Mouse (Mus musculus) cerebellum, adult 9-11 months (tissue): Measurements from ENCODE around the gene Fgfr2.

ENCODE experiments used
- DNase-seq: peaks from one replicate; pipeline ENCODE4 v3.0.0; 2022

Fgfr2 gene

DNA sequence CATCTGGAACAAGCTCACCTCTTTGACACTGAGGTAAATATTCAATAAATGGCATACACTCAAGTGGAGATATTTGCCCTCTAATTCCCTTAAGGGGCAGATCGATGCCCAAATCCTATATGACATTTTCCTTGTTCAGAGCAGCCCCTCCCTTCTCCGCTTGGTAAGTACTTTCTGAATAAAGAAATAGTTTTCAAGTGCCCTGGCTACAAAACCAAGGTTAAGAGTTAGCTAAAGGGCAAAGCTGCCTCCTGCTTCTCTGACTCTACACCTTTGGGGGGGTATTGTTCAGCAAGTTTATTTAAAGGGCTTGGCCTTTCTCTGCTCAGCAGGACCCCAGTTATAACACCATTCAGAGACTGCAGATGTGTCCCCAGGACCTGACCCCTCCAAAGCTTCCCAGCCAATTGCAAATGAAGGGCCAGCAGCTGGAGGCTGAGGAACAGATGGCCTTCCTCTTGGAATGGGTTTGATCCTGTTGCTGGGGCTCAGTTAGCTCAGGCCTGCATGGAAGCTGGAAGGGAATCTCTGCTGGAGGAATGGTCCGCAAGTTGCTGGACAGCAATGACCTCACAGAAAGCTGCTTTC lies 2871.1 kb downstream of the Fgfr2 start:
- no peak for DNase-seq

DNA sequence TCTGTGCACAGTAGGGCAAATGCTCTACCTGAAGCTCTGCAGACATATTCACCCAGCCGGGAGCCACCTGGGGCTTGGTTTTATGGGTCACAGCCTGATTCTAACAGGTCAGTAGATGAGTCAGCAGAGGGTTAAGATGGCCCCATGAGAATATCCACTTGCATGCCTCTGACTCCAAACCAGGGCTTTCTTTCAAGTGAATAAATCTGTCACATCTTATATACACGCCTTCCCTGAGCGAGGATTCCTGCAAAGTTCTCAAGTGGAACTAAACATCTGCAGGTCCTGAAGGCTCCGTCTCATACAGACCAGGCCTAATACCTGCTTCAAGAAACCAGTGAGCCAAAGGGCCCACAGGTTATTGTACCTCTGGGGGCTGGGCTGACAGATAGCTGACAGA lies 2872.2 kb downstream of the Fgfr2 start:
- no peak for DNase-seq

DNA sequence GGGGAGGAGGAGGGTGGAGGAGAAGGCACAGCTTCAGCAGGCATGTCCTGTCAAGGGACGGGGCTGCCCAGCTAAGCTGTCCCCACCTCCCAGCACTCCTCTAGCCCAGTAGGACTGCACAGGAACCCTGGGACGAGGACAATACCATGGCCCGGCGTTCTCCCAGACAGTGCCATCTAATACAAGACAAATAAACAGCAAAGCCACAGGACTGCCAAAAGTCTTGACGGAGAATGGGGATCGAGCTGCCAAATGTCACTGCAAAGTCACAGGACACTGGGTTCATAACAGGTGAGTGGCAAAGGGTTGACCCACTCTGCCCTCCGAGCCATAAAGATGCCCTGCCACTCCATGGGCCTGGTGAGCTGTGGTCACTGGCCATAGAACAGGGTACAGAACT lies 2874.7 kb downstream of the Fgfr2 start:
- DNase-seq = no peak

DNA sequence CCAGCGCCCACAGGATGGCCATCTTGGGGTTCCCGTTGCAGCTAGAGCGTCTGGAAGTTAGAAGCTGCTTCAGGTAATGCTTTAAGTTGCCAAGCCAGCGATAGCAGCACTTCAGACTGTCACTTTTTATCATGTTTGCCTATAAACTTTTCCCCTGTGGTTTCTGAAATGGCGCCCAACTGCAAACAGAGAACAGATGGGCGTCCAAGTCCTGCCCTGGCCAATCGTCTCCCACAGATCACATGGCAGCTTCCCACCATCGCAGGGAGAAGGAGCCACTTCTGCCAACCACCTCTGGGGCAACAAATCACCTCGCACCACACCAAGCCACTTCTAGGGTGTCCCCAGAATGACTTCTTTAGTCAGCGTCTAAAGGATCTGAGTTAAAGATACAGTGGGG lies 2875.3 kb downstream of the Fgfr2 start:
- DNase-seq = no peak

DNA sequence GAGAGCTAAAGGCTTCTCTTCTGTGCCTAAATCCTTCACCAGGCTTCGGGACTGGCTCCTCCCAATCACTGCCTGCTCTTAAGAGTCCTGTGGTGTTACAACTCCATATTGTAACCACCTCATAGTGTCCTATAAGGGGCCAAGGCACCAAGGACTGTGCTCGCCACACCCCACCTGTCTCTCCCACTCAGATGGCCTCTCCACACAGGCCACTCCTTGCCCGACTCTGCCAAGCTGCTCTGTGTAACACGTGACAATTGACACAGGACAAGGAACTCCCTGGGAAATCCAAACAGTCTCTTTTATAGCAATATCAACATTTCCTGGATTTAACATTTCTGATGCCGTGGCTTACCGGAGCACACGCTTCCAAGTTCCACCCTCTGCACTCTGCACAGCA lies 2876.7 kb downstream of the Fgfr2 start:
- DNase-seq = no peak

DNA sequence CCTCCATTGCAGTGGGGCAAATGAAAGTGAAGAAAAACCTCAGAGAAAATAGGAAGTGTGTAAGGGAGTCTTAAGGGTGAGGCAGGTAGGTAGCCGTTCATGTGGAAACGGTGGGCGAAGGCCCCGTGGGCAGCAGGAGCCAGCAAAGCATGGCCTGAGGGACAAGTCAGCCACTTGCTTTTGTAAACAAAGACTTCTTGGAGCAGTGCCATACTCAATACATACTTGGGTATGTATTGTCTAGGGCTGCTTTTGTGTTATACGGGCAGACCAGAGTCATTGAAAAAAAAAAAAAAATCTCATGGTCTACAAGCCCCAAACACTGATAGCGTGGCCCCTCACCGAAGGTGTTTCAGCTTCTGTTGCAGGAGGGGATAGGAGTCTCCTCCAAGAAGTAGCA lies 2878.6 kb downstream of the Fgfr2 start:
- DNase-seq = no peak

DNA sequence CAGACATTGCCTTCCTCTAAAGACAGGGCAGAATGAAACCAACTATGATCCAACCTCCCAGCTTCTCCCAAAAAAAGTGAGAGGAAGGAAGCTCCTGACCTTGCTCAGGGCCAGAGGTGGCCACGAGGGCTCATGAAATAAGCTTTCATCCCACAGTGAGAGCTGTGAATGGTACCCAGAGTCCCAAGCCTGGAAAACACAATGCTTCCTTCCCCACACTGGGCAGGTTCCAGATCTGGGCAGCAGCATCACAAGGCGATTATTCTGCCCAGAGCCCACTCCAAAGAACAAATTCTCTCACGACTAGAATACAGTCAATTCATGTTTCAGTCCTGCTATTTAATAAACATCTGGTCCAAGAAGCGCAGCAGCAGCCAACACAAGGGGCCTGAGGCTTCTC lies 2879.3 kb downstream of the Fgfr2 start:
- peak; percentile 28 for DNase-seq

DNA sequence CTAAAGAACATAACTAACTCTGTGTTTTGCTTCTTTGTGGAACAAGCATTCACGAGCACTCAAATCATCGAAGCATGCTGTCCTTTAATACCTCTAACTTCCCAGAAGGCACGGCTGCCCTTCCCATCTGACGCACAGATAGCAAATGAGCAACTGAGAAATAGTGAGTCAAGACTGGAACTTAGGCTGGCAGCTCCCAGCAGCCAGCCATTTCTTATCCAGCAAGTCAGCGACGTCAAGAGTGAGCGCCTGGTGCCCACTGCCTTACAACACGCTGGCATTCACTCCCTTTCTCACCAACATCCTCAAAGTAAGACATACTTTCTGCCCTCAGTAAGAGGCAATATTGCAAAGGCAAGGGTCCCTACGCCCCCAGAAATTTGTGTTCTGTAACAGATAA lies 2883.0 kb downstream of the Fgfr2 start:
- no peak for DNase-seq

DNA sequence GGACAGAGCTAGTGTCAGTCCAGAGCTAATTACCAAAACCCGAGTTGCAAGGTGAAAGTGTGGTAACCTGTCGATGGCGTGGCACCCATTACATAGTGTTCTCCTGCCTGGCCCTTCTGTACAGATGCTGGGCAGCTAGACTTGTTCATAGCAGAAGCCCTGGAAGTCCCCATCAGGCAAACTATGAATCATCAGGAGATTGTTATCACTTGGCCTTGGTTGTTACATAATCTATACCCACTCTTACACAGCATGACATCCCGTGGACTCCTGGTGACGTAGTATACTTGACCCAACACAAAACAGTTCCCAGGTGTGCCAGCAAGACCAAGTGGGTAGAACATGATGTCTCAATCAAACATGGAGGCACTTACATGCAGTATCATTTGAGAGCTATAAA lies 2885.9 kb downstream of the Fgfr2 start:
- no peak for DNase-seq

DNA sequence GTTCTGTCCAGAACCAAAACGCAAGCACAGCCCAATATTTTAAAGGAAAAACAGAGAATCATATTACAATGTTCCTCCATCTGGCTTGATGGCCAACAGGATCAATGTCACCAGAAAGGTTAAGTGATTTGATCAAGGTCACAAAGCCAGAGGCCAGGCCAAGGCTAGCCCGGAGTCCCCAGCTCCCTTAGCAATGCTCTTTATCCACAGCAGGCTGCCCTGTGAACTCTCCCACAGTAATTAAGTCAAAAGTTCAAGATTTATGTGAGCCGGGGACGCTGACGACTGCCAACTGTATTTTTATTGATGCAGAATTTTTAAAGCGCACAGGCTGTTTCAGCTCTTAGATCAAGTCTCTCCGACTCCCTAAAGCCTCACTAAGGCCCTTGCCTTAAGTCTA lies 2889.4 kb downstream of the Fgfr2 start:
- DNase-seq = no peak

DNA sequence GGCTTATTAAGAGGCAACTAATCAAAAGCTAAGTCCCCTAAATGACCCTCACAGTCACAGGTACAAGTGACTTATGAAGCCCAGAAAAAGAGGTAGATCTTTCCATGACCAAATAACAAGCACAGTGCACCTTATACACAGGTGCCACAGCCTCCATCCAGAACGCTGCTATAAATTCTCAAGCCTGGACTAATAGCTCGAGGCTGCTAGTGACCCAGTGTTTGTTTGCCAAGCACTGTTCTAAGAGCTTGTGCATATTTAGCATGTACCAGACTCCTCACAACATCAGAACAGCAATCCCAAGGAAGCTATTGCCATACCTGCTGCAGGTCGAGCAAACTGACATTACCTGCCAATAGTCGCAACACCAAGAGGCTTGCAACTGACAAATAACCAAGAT lies 2893.1 kb downstream of the Fgfr2 start:
- no peak for DNase-seq

DNA sequence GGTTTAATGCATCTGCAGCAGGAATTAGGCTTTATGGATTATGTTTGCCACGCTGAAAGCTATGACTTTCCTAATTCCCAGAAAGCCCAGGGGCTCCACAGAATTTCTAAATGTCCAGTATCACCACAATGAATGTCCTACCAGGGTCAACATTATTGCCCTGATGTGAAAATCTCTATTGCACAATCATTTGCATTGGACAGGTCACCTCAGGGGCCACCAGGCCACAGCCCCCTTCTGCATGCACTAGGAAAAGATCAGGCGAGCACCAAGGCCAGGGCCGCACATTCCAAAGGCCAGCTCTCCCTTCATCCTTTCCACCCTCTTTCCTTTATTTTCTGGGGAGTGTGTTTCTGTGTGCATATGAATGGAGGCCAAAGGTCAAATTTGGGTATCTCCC lies 2897.9 kb downstream of the Fgfr2 start:
- DNase-seq = no peak

DNA sequence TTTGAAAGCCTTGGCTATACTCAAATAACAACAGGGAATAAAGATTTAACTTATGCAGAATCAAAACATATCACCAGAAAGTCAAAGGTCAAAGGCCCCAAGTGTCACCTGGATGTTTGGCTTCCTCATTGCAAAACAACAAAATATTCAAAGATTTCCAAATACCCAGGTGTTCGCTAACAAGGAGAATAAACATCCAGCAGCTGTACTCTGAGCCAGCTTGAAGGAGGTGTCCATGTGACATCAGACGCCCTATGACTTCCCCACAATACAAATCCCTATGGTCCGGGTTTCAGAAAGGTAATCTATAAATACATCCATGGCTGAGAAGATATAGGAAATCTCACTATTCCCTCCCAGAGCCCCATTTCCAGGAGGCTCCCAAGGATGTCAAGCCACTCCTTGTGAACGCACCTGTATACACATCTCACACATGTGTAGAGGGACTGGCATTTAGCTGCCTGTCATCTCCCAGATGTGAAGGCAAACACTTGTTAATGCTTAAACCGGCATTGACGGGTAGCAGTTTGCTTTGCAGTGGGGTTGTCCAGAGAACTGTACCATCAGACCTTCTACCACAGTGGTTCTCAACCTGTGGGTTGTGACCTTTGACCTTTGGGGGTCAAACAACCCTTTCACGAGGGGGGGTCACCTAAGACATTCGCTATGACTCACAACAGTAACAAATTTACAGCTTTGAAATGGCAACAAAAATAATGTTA lies 2900.4 kb downstream of the Fgfr2 start:
- DNase-seq = no peak

DNA sequence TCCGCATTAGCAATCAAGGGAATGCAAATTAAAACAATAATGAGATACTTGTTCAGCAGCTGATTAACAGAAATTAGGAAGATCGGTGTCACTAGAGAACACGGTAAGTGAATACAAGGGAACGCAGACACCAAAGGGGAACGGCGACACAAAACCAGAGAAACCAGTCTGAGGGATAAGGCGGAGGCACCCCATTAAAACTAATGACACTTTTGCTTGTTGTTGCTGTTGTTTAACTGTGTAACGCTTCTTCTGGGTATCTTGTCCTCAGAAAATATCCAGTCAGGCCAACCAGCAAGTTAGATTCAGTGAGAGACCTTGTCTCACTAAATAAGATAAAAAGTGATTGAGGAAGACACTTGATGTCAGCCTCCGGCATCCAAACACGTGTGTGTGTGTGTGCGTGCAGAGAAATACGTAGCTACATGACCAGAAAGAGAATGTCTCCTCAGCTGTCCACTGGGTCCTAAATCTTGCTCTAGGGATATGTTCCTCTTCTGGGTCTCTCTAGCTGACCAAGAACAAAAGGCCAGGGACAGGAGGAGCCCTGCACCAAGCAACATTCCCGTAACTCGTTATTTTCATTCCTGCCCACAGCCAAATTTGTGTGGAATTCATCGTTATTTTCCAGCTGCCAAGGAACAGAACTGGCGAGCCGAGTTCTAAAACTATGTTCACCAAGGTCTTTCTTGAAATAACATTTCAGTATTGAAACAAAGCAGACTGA lies 2901.3 kb downstream of the Fgfr2 start:
- DNase-seq = no peak

DNA sequence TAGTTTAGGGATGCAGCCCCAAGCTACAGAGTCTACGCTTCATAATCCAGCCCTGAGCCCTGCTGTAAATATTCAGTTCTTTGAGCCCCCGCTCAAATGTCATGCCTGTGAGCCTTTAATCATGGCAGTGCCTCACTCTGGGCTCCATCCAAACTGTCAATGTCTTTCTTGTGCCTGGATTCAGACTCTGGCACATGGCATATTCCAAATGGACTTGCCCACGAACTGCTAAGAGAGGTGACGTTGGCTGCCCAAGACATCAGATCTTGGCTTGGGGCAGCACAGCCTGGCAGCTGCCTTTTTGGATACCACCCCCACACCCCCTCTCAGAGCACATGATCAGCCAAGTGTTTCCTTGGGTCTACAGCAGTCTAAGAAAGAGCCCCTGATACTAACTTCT lies 2902.5 kb downstream of the Fgfr2 start:
- DNase-seq = no peak

DNA sequence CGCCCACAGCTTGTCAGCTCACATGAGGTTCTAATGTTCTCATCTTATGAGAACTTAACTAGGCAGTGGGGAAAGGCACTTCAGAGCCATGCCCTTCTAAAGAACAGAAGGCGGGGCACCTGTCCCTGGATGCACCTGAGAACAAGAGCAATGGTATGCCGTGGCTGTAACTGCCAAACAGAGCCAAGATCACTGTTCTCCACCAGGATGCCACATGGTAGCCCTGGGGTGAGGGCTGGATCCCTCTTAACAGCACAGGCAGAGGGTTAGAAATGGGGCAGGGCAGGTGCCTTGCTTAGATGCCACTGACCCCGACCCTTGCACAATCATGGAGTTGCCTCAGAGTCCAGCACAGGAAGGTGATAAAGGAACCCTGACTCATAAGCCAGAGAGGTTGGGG lies 2903.3 kb downstream of the Fgfr2 start:
- no peak for DNase-seq

DNA sequence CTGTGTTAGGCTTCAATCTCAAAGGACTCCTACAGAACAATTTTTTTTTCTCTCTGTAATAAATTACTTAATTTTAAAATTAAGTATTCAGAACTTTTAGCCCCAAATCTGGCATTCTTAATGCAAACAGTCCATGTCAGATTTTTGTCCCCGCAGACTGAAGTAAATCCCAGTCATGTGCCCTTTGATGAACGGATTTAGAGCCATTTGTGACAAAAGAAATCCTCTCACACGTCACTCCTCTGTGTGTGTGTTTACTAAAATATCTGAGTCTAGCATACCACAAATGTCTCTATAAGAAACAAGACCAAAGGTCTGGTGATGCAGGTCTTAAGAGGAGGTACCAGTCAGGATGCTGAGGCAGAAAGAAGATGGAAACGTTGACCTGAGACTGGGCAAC lies 2906.9 kb downstream of the Fgfr2 start:
- DNase-seq = no peak

DNA sequence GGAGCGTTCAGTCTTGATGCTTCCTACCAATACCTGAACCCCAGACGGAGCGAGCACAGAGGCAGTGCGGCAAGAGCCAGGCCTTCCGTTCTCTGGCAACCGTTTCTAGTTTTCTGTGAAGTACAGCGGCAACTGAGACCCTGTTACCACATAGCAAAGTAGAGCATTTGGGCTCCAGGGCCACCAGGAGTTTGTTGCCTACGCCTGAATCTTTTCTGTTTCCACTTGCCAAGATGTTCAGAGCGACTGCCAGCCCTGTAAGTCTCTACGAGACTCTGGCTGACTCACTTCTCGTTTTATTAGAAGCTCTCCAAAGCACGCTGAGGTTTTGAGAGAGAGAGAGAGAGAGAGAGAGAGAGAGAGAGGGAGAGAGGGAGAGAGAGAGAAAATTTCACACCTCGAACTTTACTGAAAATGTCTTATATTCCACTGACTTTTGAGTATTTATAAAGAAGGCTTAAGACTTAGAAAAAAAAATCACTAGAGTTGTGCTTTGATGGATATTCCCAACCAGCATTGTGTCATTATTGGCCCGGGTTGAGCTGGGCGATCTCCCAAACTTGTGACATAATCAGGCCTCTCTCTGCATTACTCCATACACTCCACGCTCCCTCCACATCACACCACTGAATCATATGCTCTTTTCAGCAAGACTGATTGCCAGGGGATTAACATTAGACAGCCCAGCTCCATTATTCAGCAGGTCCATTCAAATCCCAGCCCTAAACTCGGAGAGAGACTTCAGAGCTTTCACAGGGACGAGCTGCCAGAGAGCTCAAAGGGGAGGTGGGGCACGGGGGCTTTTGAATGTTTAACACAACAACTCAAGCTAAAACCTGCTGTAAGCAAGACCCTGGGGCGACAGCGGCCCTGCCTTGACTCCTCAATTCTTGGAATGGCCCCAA lies 2907.6 kb downstream of the Fgfr2 start:
- DNase-seq = peak; percentile 17

DNA sequence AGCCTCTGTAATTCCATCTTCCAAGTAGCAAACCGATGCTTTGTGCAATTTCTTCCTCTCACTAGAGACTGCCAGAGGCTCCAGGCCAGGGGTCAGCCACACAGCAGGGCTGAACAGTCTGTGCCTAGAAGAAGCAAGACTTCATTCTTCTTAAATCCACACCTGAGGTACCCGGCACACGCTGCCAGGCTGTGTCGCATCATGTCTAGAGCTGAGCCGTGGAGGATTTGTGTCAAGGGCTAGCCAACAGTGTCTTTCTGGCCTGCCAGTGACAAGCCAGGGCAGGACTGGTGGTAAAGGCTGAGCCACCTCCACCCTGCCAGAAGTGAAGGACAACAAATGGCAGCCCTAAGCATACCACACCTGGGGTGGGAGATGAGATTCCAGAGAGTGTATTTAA lies 2910.0 kb downstream of the Fgfr2 start:
- DNase-seq = no peak

DNA sequence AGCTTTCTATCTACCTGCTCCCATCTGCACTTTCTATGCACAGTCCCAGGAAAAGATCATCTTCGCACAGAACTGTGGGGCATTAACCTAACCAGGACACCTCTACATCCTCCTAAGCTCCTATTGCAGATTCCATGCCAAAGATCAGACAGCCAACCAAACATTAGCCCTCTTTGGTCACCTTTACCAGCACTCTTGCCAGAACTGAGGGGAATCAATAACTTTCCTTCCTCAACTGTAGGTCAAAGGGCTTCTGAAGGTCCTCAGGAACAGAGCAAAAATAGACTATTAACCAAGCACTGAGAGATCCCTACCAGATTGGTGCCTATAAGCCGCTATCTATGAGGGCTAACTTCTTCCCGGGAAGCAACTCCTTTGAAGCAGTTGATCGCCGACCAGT lies 2911.7 kb downstream of the Fgfr2 start:
- DNase-seq = no peak

DNA sequence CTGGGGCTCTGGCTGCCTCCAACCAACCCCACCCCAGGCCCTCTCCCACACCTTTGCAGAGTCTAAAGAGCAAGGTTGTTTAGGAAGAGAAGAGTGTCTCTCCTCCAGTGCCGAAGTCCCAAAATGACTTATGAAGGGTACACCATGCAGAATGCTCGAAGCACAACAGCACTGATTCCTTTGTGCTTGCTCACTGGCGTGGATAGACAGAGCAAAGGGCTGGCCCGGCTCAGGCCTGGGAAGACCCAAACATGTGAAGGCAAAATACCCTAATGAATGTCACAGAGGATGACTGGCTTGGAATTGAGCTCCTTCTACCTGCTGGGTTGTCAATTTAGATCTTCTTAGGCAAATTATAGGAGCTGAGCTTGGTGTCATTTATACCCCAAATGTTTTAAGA lies 2914.5 kb downstream of the Fgfr2 start:
- DNase-seq = no peak

DNA sequence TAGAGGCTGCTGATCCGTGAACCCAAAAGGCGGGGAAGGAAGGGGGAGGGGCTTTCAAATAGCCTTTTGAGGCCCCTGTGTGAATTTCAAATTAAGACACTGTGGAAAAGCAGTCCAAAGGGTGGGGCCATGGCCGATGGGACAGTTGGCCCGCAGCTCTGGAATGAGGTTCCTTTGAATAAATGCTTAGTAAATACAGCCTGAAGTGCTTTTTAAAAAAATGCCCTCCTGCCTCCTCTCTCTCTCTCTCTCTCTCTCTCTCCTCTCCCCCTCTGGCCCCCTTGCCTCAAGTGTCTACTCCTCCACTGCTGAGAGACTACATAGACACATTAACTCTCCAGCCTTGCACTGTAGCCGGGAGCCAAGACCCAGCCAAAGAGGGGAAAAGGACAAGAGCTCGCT lies 2917.0 kb downstream of the Fgfr2 start:
- DNase-seq = no peak

DNA sequence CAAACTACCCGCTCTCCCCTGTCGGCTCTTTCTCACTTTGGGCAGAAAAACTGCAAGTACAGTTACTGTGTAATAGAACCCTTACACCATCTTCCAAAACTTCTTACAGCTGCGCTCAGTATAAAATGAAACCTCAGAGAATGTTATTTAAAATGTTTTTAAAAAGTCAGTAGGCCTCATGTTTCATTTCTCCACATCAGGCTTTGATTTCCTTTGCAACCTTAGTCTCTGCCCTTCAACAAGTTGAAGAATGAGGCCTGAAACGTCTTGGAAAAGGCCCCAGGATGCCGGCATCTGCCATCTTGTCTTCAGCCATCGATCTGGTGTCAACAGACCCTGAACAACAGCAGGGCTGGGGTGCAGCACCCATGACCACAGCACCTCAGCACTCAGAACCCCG lies 2918.0 kb downstream of the Fgfr2 start:
- no peak for DNase-seq
